Comparison of ENCODE assay signal across 8 mouse cellular contexts in the genomic region with DNA sequence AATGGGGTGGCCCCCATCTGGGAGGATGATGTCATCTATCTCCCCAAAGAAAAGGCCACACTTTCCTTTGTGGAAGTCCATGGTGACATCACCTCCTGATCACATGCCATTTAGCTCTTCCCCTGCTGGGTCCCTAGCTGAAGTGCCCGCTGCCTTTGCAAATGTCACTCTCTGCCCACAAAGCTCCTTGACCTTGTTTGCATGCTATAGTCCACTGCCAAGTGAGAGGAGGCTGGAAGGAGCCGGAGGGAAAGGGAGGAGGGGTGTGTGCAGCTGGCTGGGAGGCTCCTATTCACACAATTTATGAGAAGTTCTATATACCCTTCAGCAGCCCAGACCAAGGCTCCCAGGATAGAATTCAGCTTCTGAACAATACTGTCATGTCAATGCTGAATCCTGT.
A peak's percentile ranks its signal among the peaks of the same experiment; 100 is the strongest.
DNase-seq lines count a peak whose midpoint lies in the region; ATAC-seq lines count a peak whose summit lies in the region.

No protein-coding gene starts in this region.

- no peak overlapping the region for H3K9ac ChIP-seq in limb, embryonic 13.5 days
- no peak overlapping the region for H3K9ac ChIP-seq in neural tube, embryonic 12.5 days

- 24% methylated on average over 2 of the region's 2 CpGs for WGBS in limb, embryonic 13.5 days
- 7% methylated on average over 2 of the region's 2 CpGs for WGBS in neural tube, embryonic 12.5 days

- H3K9me3 ChIP-seq in limb, embryonic 13.5 days: no peaks in the 10 kb centered on the region
- no peaks in the 10 kb centered on the region for H3K9me3 ChIP-seq in neural tube, embryonic 12.5 days

- no peaks in the 10 kb centered on the region for H3K27me3 ChIP-seq in limb, embryonic 13.5 days
- no peaks in the 10 kb centered on the region for H3K27me3 ChIP-seq in neural tube, embryonic 12.5 days (replicated peaks)

- ATAC-seq in limb, embryonic 13.5 days (ENCODE audit: low FRiP score, low read depth): peak; percentile 66
- ATAC-seq in neural tube, embryonic 12.5 days (ENCODE audit: low FRiP score, low read depth): peak; percentile 88
- no peak for ATAC-seq in megakaryocyte-erythroid progenitor cell, adult 5-6 weeks (replicated peaks; ENCODE audit: low FRiP score, low TSS enrichment, poor library complexity, severe bottlenecking)

- DNase-seq in left cerebral cortex, postnatal 4 days: peak; percentile 63
- DNase-seq in left cerebral cortex, postnatal 36 days (ENCODE audit: low spot score in 2 of 2): no peak
- DNase-seq in cerebellum, postnatal 14 days: peak; percentile 46 to 47
- DNase-seq in heart, adult 8-10 months (ENCODE audit: low spot score): peak; percentile 78
- no peak for DNase-seq in layer of hippocampus, postnatal 10 days (ENCODE audit: low spot score in 2 of 2)

- no peak overlapping the region for H3K4me3 ChIP-seq in limb, embryonic 13.5 days
- no peak overlapping the region for H3K4me3 ChIP-seq in neural tube, embryonic 12.5 days

- intact Hi-C loops in left cerebral cortex, postnatal 4 days (cut with DNase I): no loop called here
- intact Hi-C loops in left cerebral cortex, postnatal 36 days (cut with DNase I): no loop called here

- H3K27ac ChIP-seq in limb, embryonic 13.5 days: peak overlapping the region; percentile 8; the same call in 1 of the 2 replicates
- H3K27ac ChIP-seq in neural tube, embryonic 12.5 days: no peak overlapping the region

- no peak overlapping the region for H3K4me2 ChIP-seq in limb, embryonic 13.5 days (replicated peaks)
- H3K4me2 ChIP-seq in neural tube, embryonic 12.5 days (replicated peaks): no peak overlapping the region

- peaks cover 12% of the 10 kb centered on the region for H3K4me1 ChIP-seq in limb, embryonic 13.5 days
- peaks cover 13% of the 10 kb centered on the region for H3K4me1 ChIP-seq in neural tube, embryonic 12.5 days

- H3K36me3 ChIP-seq in limb, embryonic 13.5 days: no peaks in the 10 kb centered on the region
- H3K36me3 ChIP-seq in neural tube, embryonic 12.5 days: no peaks in the 10 kb centered on the region

Comparison
In these comparisons a context has a peak if more than half of its experiments do, and no peak if none do; other contexts are left out.
1. DNase-seq: peak in left cerebral cortex, postnatal 4 days (single experiment), cerebellum, postnatal 14 days (2 of 2) and heart, adult 8-10 months (single experiment); none in left cerebral cortex, postnatal 36 days (0 of 2) and layer of hippocampus, postnatal 10 days (0 of 2).